Mouse (Mus musculus): ENCODE results near the gene Kmt2d. TPM values are rescaled to one million over a fixed set of nuclear protein-coding genes. Genes with fewer than 3 reads are reported as not detected.

The Kmt2d gene
- polyA plus RNA-seq, 1 experiment from 2014 or later: 8.7 TPM

GRCm38 (mm10) chr15:98868346-98869063, 2.5 kb downstream of the Kmt2d start:
- Histone ChIP-seq H3K27me3 (replicated peaks; ENCODE audit: insufficient read depth, low read length) (no peaks in the 10 kb centered on the region), H3K9ac (replicated peaks; ENCODE audit: low read depth) (peak overlapping the region; percentile 19; the same call in 1 of the 2 replicates), H3K27ac (ENCODE audit: low read length) (peak overlapping the region; percentile 99), H3K4me3 (ENCODE audit: low read depth, low read length) (peak overlapping the region; percentile 92), H3K4me1 (ENCODE audit: insufficient read depth, low read depth, low read length) (peaks cover 12% of the 10 kb centered on the region), H3K36me3 (ENCODE audit: insufficient read depth, low read length) (peaks cover 14% of the 10 kb centered on the region), H3K9me3 (ENCODE audit: low read length) (no peaks in the 10 kb centered on the region), H3K4me2 (replicated peaks; ENCODE audit: low read depth, low read length) (peak overlapping the region; percentile 78)
- ATAC-seq (no peak), DNase-seq (ENCODE audit: low spot score) (no peak)
- TF ChIP-seq EP300 (IDR thresholded peaks at IDR 0.05) (no peak), CTCF (IDR thresholded peaks at IDR 0.05) (no peak)
- 23% methylated on average over 11 of the region's 11 CpGs for WGBS

- TF ChIP-seq CTCF (IDR thresholded peaks at IDR 0.05) (no peak), EP300 (IDR thresholded peaks at IDR 0.05) (no peak)
- H3K4me1 ChIP-seq (ENCODE audit: insufficient read depth, low read depth, low read length): peaks cover 12% of the 10 kb centered on the region
- DNase-seq (ENCODE audit: low spot score) (peak; percentile 92), ATAC-seq (peak; percentile 52)
- peak overlapping the region; percentile 78 for H3K4me2 ChIP-seq (replicated peaks; ENCODE audit: low read depth, low read length)
- no peak overlapping the region for H3K27ac ChIP-seq (ENCODE audit: low read length)
- H3K9me3 ChIP-seq (ENCODE audit: low read length): no peaks in the 10 kb centered on the region
- no peaks in the 10 kb centered on the region for H3K27me3 ChIP-seq (replicated peaks; ENCODE audit: insufficient read depth, low read length)
- H3K9ac ChIP-seq (replicated peaks; ENCODE audit: low read depth): no peak overlapping the region
- peaks cover 24% of the 10 kb centered on the region for H3K36me3 ChIP-seq (ENCODE audit: insufficient read depth, low read length)
- peak overlapping the region; percentile 3; the same call in 1 of the 2 replicates for H3K4me3 ChIP-seq (ENCODE audit: low read depth, low read length)
- 21% methylated on average over 6 of the region's 6 CpGs for whole genome bisulfite sequencing
Observed at GRCm38 (mm10) chr15:98867321-98867720, 3.7 kb downstream of the Kmt2d start.

GRCm38 (mm10) chr15:98866501-98866900, 4.5 kb downstream of the Kmt2d start:
- H3K4me2 ChIP-seq (replicated peaks; ENCODE audit: low read depth, low read length): no peak overlapping the region
- H3K9me3 ChIP-seq (ENCODE audit: low read length): no peaks in the 10 kb centered on the region
- H3K27me3 ChIP-seq (replicated peaks; ENCODE audit: insufficient read depth, low read length): no peaks in the 10 kb centered on the region
- H3K36me3 ChIP-seq (ENCODE audit: insufficient read depth, low read length): peaks cover 32% of the 10 kb centered on the region
- no peak for DNase-seq (ENCODE audit: low spot score)
- H3K4me3 ChIP-seq (ENCODE audit: low read depth, low read length): no peak overlapping the region
- TF ChIP-seq EP300 (IDR thresholded peaks at IDR 0.05) (no peak), CTCF (IDR thresholded peaks at IDR 0.05) (no peak)
- 86% methylated on average over 5 of the region's 5 CpGs for WGBS
- no peak overlapping the region for H3K9ac ChIP-seq (replicated peaks; ENCODE audit: low read depth)
- H3K27ac ChIP-seq (ENCODE audit: low read length): no peak overlapping the region
- peaks cover 12% of the 10 kb centered on the region for H3K4me1 ChIP-seq (ENCODE audit: insufficient read depth, low read depth, low read length)
- no peak for ATAC-seq

- TF ChIP-seq EP300 (IDR thresholded peaks at IDR 0.05): no peak
- TF ChIP-seq CTCF (IDR thresholded peaks at IDR 0.05): no peak
- Histone ChIP-seq H3K36me3 (ENCODE audit: insufficient read depth, low read length) (peaks cover 40% of the 10 kb centered on the region), H3K9me3 (ENCODE audit: low read length) (no peaks in the 10 kb centered on the region), H3K4me3 (ENCODE audit: low read depth, low read length) (no peak overlapping the region), H3K27ac (ENCODE audit: low read length) (no peak overlapping the region), H3K4me2 (replicated peaks; ENCODE audit: low read depth, low read length) (no peak overlapping the region), H3K4me1 (ENCODE audit: insufficient read depth, low read depth, low read length) (peaks cover 12% of the 10 kb centered on the region), H3K9ac (replicated peaks; ENCODE audit: low read depth) (no peak overlapping the region), H3K27me3 (replicated peaks; ENCODE audit: insufficient read depth, low read length) (no peaks in the 10 kb centered on the region)
- DNase-seq (ENCODE audit: low spot score) (no peak), ATAC-seq (no peak)
- WGBS: 96% methylated on average over 8 of the region's 8 CpGs
Observed at GRCm38 (mm10) chr15:98865771-98866170, 5.2 kb downstream of the Kmt2d start.

DNA sequence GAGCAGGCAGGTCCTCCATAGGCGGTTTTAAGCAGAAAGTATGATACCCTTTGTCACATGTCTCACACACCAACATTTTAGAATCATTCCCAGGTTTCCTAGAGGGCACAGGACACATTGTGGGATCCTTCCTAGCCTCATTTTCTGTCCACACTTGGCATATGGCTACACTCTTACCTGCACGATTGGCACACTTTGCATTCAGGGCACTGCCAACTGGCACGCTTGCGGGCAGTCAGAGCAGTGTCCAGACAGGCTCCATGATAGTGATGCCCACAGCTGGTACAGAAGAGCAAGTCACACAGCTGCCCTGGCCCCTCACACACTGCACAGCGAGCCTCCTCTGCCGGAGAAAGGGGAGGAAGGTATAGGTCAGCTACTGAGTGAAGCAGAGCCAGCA, 6.1 kb downstream of the Kmt2d start:
- H3K4me2 ChIP-seq (replicated peaks; ENCODE audit: low read depth, low read length): no peak overlapping the region
- 93% methylated on average over 6 of the region's 6 CpGs for WGBS
- peaks cover 45% of the 10 kb centered on the region for H3K36me3 ChIP-seq (ENCODE audit: insufficient read depth, low read length)
- TF ChIP-seq CTCF (IDR thresholded peaks at IDR 0.05) (no peak), EP300 (IDR thresholded peaks at IDR 0.05) (no peak)
- no peak overlapping the region for H3K4me3 ChIP-seq (ENCODE audit: low read depth, low read length)
- DNase-seq (ENCODE audit: low spot score) (no peak), ATAC-seq (no peak)
- H3K27me3 ChIP-seq (replicated peaks; ENCODE audit: insufficient read depth, low read length): no peaks in the 10 kb centered on the region
- H3K9ac ChIP-seq (replicated peaks; ENCODE audit: low read depth): no peak overlapping the region
- H3K9me3 ChIP-seq (ENCODE audit: low read length): no peaks in the 10 kb centered on the region
- no peak overlapping the region for H3K27ac ChIP-seq (ENCODE audit: low read length)
- H3K4me1 ChIP-seq (ENCODE audit: insufficient read depth, low read depth, low read length): peaks cover 12% of the 10 kb centered on the region

GRCm38 (mm10) chr15:98863451-98863958, 7.5 kb downstream of the Kmt2d start:
- Histone ChIP-seq H3K27ac (ENCODE audit: low read length) (no peak overlapping the region), H3K9me3 (ENCODE audit: low read length) (no peaks in the 10 kb centered on the region), H3K36me3 (ENCODE audit: insufficient read depth, low read length) (peaks cover 53% of the 10 kb centered on the region), H3K9ac (replicated peaks; ENCODE audit: low read depth) (no peak overlapping the region), H3K4me3 (ENCODE audit: low read depth, low read length) (no peak overlapping the region), H3K4me1 (ENCODE audit: insufficient read depth, low read depth, low read length) (peaks cover 5% of the 10 kb centered on the region), H3K4me2 (replicated peaks; ENCODE audit: low read depth, low read length) (no peak overlapping the region), H3K27me3 (replicated peaks; ENCODE audit: insufficient read depth, low read length) (no peaks in the 10 kb centered on the region)
- ATAC-seq (no peak), DNase-seq (ENCODE audit: low spot score) (no peak)
- TF ChIP-seq EP300 (IDR thresholded peaks at IDR 0.05): no peak
- TF ChIP-seq CTCF (IDR thresholded peaks at IDR 0.05): no peak
- 87% methylated on average over 12 of the region's 12 CpGs for WGBS
